Mouse (Mus musculus): ENCODE data around the gene Gm16440.
"Not testable (repeated sequence)": the region's sequence is repeated elsewhere in the genome, so short reads cannot be mapped to it uniquely, and the experiment has no call there.

Gm16440 gene

GRCm38 (mm10) chr14:6390219-6390618, at the start of gene Gm16440:
Gene Gm16440 (minus strand): TSS chr14:6390319.
- DNase-seq, result not testable (repeated sequence)

GRCm38 (mm10) chr14:6426766-6427165, 36.6 kb upstream of the Gm16440 start:
- DNase-seq, result peak; percentile 51

GRCm38 (mm10) chr14:6426353-6426752, 36.2 kb upstream of the Gm16440 start:
- peak; percentile 1 for DNase-seq

- not testable (repeated sequence) for DNase-seq
These were observed 22.3 kb upstream of the Gm16440 start, which contains the start of gene Gm3591 for GRCm38 (mm10) chr14:6412382-6412781. Gene Gm3591 (minus strand): TSS chr14:6412482.

- DNase-seq, result not testable (repeated sequence)
These were observed 46.5 kb downstream of the Gm16440 start, which contains the start of gene Gm3618 for GRCm38 (mm10) chr14:6343578-6343977. Gene Gm3618 (minus strand): TSS chr14:6343678.

Data from right cerebral cortex, postnatal 4 days (tissue).